Mouse (Mus musculus): ENCODE measurements at regions not wholly inside any gene's neighbourhood (a gene's known extent, or its start where the extent isn't known, plus 50 kb on each side); places are given as distances from the start of the nearest gene placed in this dataset.
A peak's percentile ranks its signal among the peaks of the same experiment; 100 is the strongest.

DNA sequence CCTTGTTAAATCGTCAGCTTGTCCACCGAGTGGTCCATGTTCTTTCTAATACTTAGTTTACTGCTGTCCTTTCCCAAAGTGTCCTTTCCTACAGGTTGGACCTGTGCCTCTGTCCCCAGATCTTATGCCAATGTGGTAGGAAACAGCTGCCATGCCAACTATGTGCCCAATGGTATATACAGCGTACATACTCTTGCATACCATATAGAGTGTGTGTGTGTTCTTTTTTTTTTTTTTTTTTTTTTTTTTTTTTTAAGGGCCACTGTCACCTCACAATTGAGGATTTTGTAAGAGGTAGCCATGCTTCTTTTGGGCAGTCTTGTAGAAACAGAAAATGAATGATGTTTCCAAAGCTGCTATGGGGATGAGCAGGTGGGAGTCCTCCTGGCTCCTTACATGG is 1163.2 kb upstream of the A1bg start:
- TF ChIP-seq CTCF (conservative IDR thresholded peaks at IDR 0.05 in 1 of 2, IDR thresholded peaks at IDR 0.05 in 1 of 2; ENCODE audit: low read depth in 2 of 2, low read length in 2 of 2) (no peak), ZMIZ1 (IDR thresholded peaks at IDR 0.05; ENCODE audit: low read depth, low read length) (no peak), POLR2A (IDR thresholded peaks at IDR 0.05; ENCODE audit: low read depth, low read length) (no peak), IRF4 (IDR thresholded peaks at IDR 0.05; ENCODE audit: low read depth, low read length) (no peak), ZNF384 (IDR thresholded peaks at IDR 0.05; ENCODE audit: low read depth, low read length) (peak; percentile 75)
